ENCODE assay signal across 14 mouse cellular contexts in the genomic region with DNA sequence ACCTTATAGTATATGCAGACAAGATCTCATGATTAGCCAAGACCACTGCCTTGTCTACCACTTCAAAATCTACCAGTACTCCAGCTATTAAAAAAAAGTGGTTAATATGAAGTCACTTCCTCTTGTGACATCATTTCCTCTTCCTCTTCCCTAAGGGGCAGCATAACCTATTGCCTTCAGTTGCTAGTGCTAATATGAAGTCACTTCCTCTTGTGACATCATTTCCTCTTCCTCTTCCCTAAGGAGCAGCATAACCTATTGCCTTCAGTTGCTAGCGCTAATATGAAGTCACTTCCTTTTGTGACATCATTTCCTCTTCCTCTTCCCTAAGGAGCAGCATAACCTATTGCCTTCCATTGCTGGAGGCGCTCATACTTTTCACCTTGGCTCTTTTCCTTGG.
"Had no signal": no experiment of that assay in that cellular context is flagged by ENCODE, and none has a peak within 500 bp of the region (broad histone marks: within the 10 kb centered on the region; RNA-seq: fewer than 3 reads in every experiment).

No protein-coding gene starts in this region.

- H3K27me3 ChIP-seq: liver, embryonic 13.5 days; neural tube, embryonic 12.5 days had no signal

- ATAC-seq: intestine, postnatal 0 days had no signal

- H3K36me3 ChIP-seq: liver, embryonic 13.5 days; neural tube, embryonic 12.5 days had no signal

- H3K27ac ChIP-seq: kidney, postnatal 0 days; layer of hippocampus, adult 2 months; left cerebral cortex, adult 2 months; liver, embryonic 13.5 days; macrophage; neural tube, embryonic 12.5 days had no signal

- H3K4me1 ChIP-seq: liver, embryonic 13.5 days; neural tube, embryonic 12.5 days had no signal

- H3K4me3 ChIP-seq: layer of hippocampus, adult 2 months; left cerebral cortex, adult 2 months; liver, embryonic 13.5 days; neural tube, embryonic 12.5 days had no signal

- DNase-seq: kidney, adult 2 months; kidney, postnatal 25 days; layer of hippocampus, adult 9-11 months; liver, embryonic 13.5 days; lung, adult 2 months; midbrain, embryonic 14.5 days; right cerebral cortex, postnatal 4 days; thymus, postnatal 25 days had no signal
